Mouse (Mus musculus) MEL (cell line): ENCODE measurements around the gene Snap23. TPM values are rescaled to one million over a fixed set of nuclear protein-coding genes. Genes with fewer than 3 reads are reported as not detected.
A peak's percentile ranks its signal among the peaks of the same experiment; 100 is the strongest.

Source experiments
- DNase-seq: peaks from one replicate; pipeline ENCODE4 v3.0.0; 2011; ENCODE audit warnings: low read depth, low spot score
- H3K27ac ChIP-seq: 2 replicates; pipeline ENCODE4 v1.5.1; 2012; ENCODE audit warnings: low read depth, mild to moderate bottlenecking, control low read depth, low read length, moderate library complexity; ENCODE audit not compliant: control insufficient read depth
- H3K27me3 ChIP-seq, 2 experiments: fragments of 150-350 bp in 1 of 2; sonication (generic) in 1 of 2; 2 replicates each; pipeline ENCODE4 v1.6.1; 2012; ENCODE audit warnings: low read length in 2 of 2, mild to moderate bottlenecking in 2 of 2, improper control_type of control experiment in 1 of 2, moderate library complexity in 1 of 2; ENCODE audit not compliant: insufficient read depth in 2 of 2, control insufficient read depth in 1 of 2
- H3K36me3 ChIP-seq, 2 experiments: 2 replicates each; pipeline ENCODE4 v1.6.1; 2012 to 2014; ENCODE audit warnings: low read length in 2 of 2, improper control_type of control experiment in 1 of 2, inconsistent platforms in 1 of 2, mild to moderate bottlenecking in 1 of 2; ENCODE audit not compliant: insufficient read depth in 2 of 2, control insufficient read depth in 1 of 2
- H3K4me1 ChIP-seq, 2 experiments: fragments of 150-350 bp in 1 of 2; sonication (generic) in 1 of 2; 2 replicates each; pipeline ENCODE4 v1.6.1; 2012; ENCODE audit warnings: low read length in 2 of 2, improper control_type of control experiment in 1 of 2, mild to moderate bottlenecking in 1 of 2; ENCODE audit not compliant: insufficient read depth in 2 of 2, control insufficient read depth in 1 of 2
- H3K4me3 ChIP-seq, 2 experiments: fragments of 150-350 bp in 1 of 2; sonication (generic) in 1 of 2; 2 replicates each; pipeline ENCODE4 v1.5.1; 2012; ENCODE audit warnings: low read depth in 2 of 2, low read length in 2 of 2, mild to moderate bottlenecking in 2 of 2, moderate library complexity in 2 of 2, control low read depth in 1 of 2, improper control_type of control experiment in 1 of 2; ENCODE audit not compliant: control insufficient read depth in 1 of 2, insufficient read depth in 1 of 2
- H3K79me2 ChIP-seq: 2 replicates; pipeline ENCODE4 v1.6.1; 2012; ENCODE audit warnings: mild to moderate bottlenecking, low read length, moderate library complexity; ENCODE audit not compliant: control insufficient read depth, poor library complexity, insufficient read depth
- H3K9ac ChIP-seq: 2 replicates; pipeline ENCODE4 v1.6.1; 2012; ENCODE audit warnings: low read depth, mild to moderate bottlenecking, control low read depth, low read length, moderate library complexity; ENCODE audit not compliant: control insufficient read depth, poor library complexity, severe bottlenecking
- H3K9me3 ChIP-seq: fragments of 150-350 bp; sonication (generic); replicated peaks from 2 replicates; pipeline ENCODE4 v1.6.1; 2012; ENCODE audit warnings: mild to moderate bottlenecking, low read length, improper control_type of control experiment, moderate library complexity; ENCODE audit not compliant: insufficient read depth
- BHLHE40 ChIP-seq: IDR thresholded peaks from 2 replicates; pipeline ENCODE4 v1.6.1; 2012; ENCODE audit warnings: low read depth, mild to moderate bottlenecking, inconsistent platforms, low read length, improper control_type of control experiment, borderline replicate concordance
- CHD1 ChIP-seq: IDR thresholded peaks from 2 replicates; pipeline ENCODE4 v1.6.1; 2012; ENCODE audit warnings: low read depth, mild to moderate bottlenecking, inconsistent platforms, low read length, improper control_type of control experiment
- E2F4 ChIP-seq: IDR thresholded peaks from 2 replicates; pipeline ENCODE4 v1.6.1; 2011; ENCODE audit warnings: low read depth, low read length, improper control_type of control experiment, borderline replicate concordance
- ELF1 ChIP-seq: IDR thresholded peaks from 2 replicates; pipeline ENCODE4 v1.6.1; 2014; ENCODE audit warnings: low read depth, mild to moderate bottlenecking, inconsistent platforms, low read length, improper control_type of control experiment, moderate library complexity
- ETS1 ChIP-seq: IDR thresholded peaks from 2 replicates; pipeline ENCODE4 v1.6.1; 2012; ENCODE audit warnings: low read depth, mild to moderate bottlenecking, inconsistent platforms, low read length, improper control_type of control experiment, moderate library complexity
- GABPA ChIP-seq: IDR thresholded peaks from 2 replicates; pipeline ENCODE4 v1.6.1; 2012; ENCODE audit warnings: low read depth, mild to moderate bottlenecking, inconsistent platforms, low read length, improper control_type of control experiment, moderate library complexity
- KAT2A ChIP-seq: conservative IDR thresholded peaks from 2 replicates; pipeline ENCODE4 v1.6.1; 2012; ENCODE audit warnings: low read depth, low read length, improper control_type of control experiment, inconsistent platforms
- MAX ChIP-seq: IDR thresholded peaks from 2 replicates; pipeline ENCODE4 v1.6.1; 2011; ENCODE audit warnings: low read length, improper control_type of control experiment
- MXI1 ChIP-seq: IDR thresholded peaks from 2 replicates; pipeline ENCODE4 v1.6.1; 2011; ENCODE audit warnings: mild to moderate bottlenecking, low read depth, low read length, improper control_type of control experiment
- NRF1 ChIP-seq: IDR thresholded peaks from 2 replicates; pipeline ENCODE4 v1.6.1; 2014; ENCODE audit warnings: low read depth, mild to moderate bottlenecking, inconsistent platforms, low read length, improper control_type of control experiment, moderate library complexity; ENCODE audit not compliant: poor library complexity, insufficient read depth, severe bottlenecking
- POLR2AphosphoS5 ChIP-seq: IDR thresholded peaks from 2 replicates; pipeline ENCODE4 v1.6.1; 2012; ENCODE audit warnings: low read depth, borderline replicate concordance, mild to moderate bottlenecking, inconsistent platforms, low read length, moderate library complexity, mixed read lengths
- SMC3 ChIP-seq: IDR thresholded peaks from 2 replicates; pipeline ENCODE4 v1.6.1; 2011; ENCODE audit warnings: low read depth, low read length, improper control_type of control experiment
- TAL1 ChIP-seq: IDR thresholded peaks from 2 replicates; pipeline ENCODE4 v1.6.1; 2012; ENCODE audit warnings: mild to moderate bottlenecking, inconsistent platforms, low read length, moderate library complexity, mixed read lengths
- USF2 ChIP-seq, 2 experiments: IDR thresholded peaks; 2 replicates each; pipeline ENCODE4 v1.6.1; 2011 to 2012; ENCODE audit warnings: improper control_type of control experiment in 2 of 2, low read length in 2 of 2, borderline replicate concordance in 1 of 2, inconsistent platforms in 1 of 2, low read depth in 1 of 2, mild to moderate bottlenecking in 1 of 2; ENCODE audit not compliant: insufficient read depth in 1 of 2
- ZKSCAN1 ChIP-seq: IDR thresholded peaks from 2 replicates; pipeline ENCODE4 v1.6.1; 2012; ENCODE audit warnings: low read depth, mild to moderate bottlenecking, inconsistent platforms, low read length, improper control_type of control experiment, moderate library complexity
- ZMIZ1 ChIP-seq: IDR thresholded peaks from 2 replicates; pipeline ENCODE4 v1.6.1; 2012; ENCODE audit warnings: low read depth, mild to moderate bottlenecking, inconsistent platforms, low read length, improper control_type of control experiment, moderate library complexity
- ZNF384 ChIP-seq: IDR thresholded peaks from 2 replicates; pipeline ENCODE4 v1.6.1; 2012; ENCODE audit warnings: low read depth, mild to moderate bottlenecking, inconsistent platforms, low read length, improper control_type of control experiment
- polyA plus RNA-seq, 2 experiments: library from polyadenylated mRNA; stranded (reverse) in 1 of 2; unstranded in 1 of 2; fragments of >175 nt in 1 of 2; fragments of >200 nt in 1 of 2; gene quantifications; 2 replicates each; pipeline versions ENCODE4 v1.2.1 to v1.2.4; 2012; ENCODE audit warnings: low replicate concordance in 2 of 2, low read depth in 1 of 2; ENCODE audit not compliant: insufficient read length in 2 of 2, insufficient read depth in 1 of 2, missing spikeins in 1 of 2
- total RNA-seq: library from RNA; depleted of rRNA; stranded (reverse); fragments of 300-350 nt; gene quantifications from 2 replicates; pipeline ENCODE4 v1.2.3, GENCODE M21; 2012

The Snap23 gene
- total and polyA plus RNA-seq, 3 experiments, result 50.8 to 81.5 TPM; not detected in 1

DNA sequence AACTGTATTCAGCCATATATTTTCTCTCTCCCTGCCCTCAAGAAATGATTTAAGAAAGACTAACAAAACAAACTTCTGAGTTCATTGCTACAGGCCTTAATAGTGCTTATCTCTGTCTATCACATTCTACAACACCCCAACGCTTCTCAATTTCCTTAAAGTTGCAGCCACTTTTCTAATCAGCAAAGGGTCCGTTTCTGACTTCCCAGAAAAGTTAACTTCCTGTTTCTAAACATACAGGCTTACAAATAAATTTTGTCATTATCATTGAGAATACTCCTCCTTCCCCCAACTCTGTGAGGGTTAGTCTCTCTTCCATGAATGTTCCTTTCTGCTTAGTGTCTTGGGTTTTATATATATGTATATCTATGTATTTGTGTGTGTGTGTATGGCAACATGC lies 2.1 kb upstream of the Snap23 start (continued):
- TF ChIP-seq ELF1, result peak; percentile 70
- TF ChIP-seq ZNF384, result no peak
- TF ChIP-seq GABPA, result no peak
- TF ChIP-seq E2F4, result no peak
- TF ChIP-seq ETS1, result peak; percentile 93
- no peak; the same call in 1 of the 2 replicates for TF ChIP-seq KAT2A
- 0 out of 2 replicates have a peak, but pooled peaks have one; percentile 18 for TF ChIP-seq MAX

GRCm38 (mm10) chr2:120567798-120568320 lies 388 bp downstream of the Snap23 start:
- Histone ChIP-seq H3K79me2 (peaks cover 53% of the 10 kb centered on the region), H3K36me3 (peaks cover 0 to 49% of the 10 kb centered on the region in 2 experiments; a peak in 3 of 4 replicates), H3K27me3 (no peaks in the 10 kb centered on the region), H3K9me3 (no peaks in the 10 kb centered on the region), H3K9ac (peak overlapping the region; percentile 74), H3K4me3 (peak overlapping the region; percentile 91 to 94), H3K4me1 (peaks cover 17 to 28% of the 10 kb centered on the region in 2 experiments), H3K27ac (peak overlapping the region; percentile 62)
- DNase-seq, result peak; percentile 61
- TF ChIP-seq TAL1, result no peak
- 0 out of 2 replicates have a peak, but pooled peaks have one; percentile 17 for TF ChIP-seq ZNF384
- no peak for TF ChIP-seq MXI1
- TF ChIP-seq NRF1, result 0 out of 2 replicates have a peak, but pooled peaks have one; percentile 10
- no peak for TF ChIP-seq USF2 (IDR thresholded peaks at IDR 0.05; ENCODE audit: borderline replicate concordance in 1 of 2, insufficient read depth in 1 of 2, low read depth in 1 of 2, low read length in 2 of 2)
- TF ChIP-seq ELF1, result no peak
- no peak for TF ChIP-seq BHLHE40
- no peak for TF ChIP-seq POLR2AphosphoS5
- no peak for TF ChIP-seq ZKSCAN1
- TF ChIP-seq GABPA, result no peak
- 0 out of 2 replicates have a peak, but pooled peaks have one; percentile 11 for TF ChIP-seq CHD1
- TF ChIP-seq ZMIZ1, result no peak
- TF ChIP-seq SMC3, result no peak
- no peak for TF ChIP-seq MAX
